Mouse (Mus musculus): ENCODE measurements around the gene Pqlc2.

Gene Pqlc2

GRCm38 (mm10) chr4:139310171-139310898 is at the start of gene Pqlc2, which contains the start of gene Akr7a5:
Gene Pqlc2, minus strand, starts transcription at chr4:139310708.
Gene Akr7a5, plus strand, starts transcription at chr4:139310744.
- POLR2A ChIA-PET = interaction anchor here (0.6 to 3.9 kb wide), 77 partner anchors 9 to 811 kb away, joined by 3 to 39 read pairs (median 4); partner anchors contain the start of genes Minos1 (in 3 of the 4), Aldh4a1 (in 2 of the 4), Capzb (in 1 of the 4) and Htr6 (in 1 of the 4)
- CTCF ChIA-PET = interaction anchor here (0.5 to 3.5 kb wide), 41 partner anchors 8 to 763 kb away, joined by 3 to 37 read pairs (median 4); partner anchors contain the start of genes Aldh4a1 (in 1 of the 4), Gm21969 (in 1 of the 4) and Htr6 (in 1 of the 4)

DNA sequence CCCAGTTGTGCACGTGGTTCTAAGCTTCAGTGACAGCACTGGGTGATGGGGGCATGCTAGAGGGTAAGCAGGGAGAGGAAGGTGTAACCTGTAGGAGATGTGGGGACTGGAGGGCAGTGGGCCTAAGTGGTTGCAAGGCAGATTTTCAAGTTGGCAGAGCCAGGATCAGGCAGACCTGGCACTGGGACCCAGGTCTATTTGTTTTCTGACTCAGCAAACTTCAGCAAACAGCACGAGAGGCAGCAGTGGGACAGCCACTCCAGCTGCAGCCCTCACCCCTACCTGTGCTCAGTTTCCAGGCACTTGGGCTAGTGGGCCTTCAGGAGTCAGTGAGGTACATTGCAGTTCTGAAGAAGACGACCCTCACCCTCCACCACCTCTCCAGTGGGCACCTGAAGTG is 46.7 kb upstream of the Pqlc2 start:
- ChIA-PET CTCF (interaction anchor here in 3 of 4 experiments (0.6 to 4.4 kb wide), 6 partner anchors 11 to 586 kb away, joined by 3 to 17 read pairs (median 3); partner anchors contain the start of gene Gm21969 (in 1 of the 3)), POLR2A (no interaction called here)

- POLR2A ChIA-PET = interaction anchor here in 2 of 4 experiments (0.9 to 1.6 kb wide), 8 partner anchors 9 to 263 kb away, joined by 3 to 6 read pairs (median 3); no protein-coding TSS in a partner anchor
- CTCF ChIA-PET = interaction anchor here in 3 of 4 experiments (0.5 to 4.4 kb wide), 5 partner anchors 16 to 1037 kb away, joined by 3 to 17 read pairs (median 3); no protein-coding TSS in a partner anchor
Observed at GRCm38 (mm10) chr4:139352832-139353231, 42.3 kb upstream of the Pqlc2 start.

GRCm38 (mm10) chr4:139351931-139352711 is 41.6 kb upstream of the Pqlc2 start, which contains the start of the genes Mrto4, Emc1 and Ubr4:
Gene Mrto4, minus strand, starts transcription at chr4:139352576.
Gene Emc1, plus strand, starts transcription at chr4:139352587.
Gene Ubr4, plus strand, starts transcription at chr4:139352609.
- ChIA-PET CTCF (interaction anchor here (0.5 to 1.3 kb wide), 9 partner anchors 15 to 1036 kb away, joined by 3 to 7 read pairs (median 3); no protein-coding TSS in a partner anchor), POLR2A (interaction anchor here in 2 of 4 experiments (0.7 to 1.6 kb wide), 11 partner anchors 10 to 264 kb away, joined by 3 to 4 read pairs (median 3); no protein-coding TSS in a partner anchor)

DNA sequence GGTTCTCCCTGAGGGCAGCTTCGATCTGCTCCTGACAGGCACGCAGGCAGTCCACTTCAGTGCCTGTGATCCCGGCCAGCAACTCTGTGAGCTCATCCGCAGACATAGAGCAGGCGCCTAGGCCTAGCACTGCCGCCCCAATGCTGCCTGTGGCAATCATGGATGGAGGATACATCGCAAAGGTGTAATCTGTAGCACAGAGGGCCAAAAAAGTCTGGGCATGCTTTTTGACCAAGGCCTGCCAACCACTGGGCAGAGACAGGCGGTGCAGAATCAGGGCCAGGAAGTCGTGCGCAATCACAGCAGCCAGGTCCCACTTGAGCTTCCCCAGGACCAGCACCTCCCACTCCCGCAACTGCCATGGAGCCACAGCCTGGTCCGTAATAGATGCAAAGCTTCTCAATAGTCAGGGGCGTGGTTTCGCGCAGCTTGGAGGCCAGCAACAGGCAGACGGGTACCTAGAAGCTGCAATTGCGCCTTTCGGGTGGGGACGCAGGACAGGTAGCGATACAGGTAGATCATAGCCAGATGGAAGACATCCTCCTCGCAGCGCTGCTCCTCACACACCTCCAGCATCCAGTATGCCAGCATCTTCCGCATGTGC is 35.0 kb upstream of the Pqlc2 start:
- CTCF ChIA-PET = interaction anchor here (0.6 to 2.0 kb wide), 14 partner anchors 8 to 257 kb away, joined by 3 to 14 read pairs (median 4); partner anchors contain the start of genes Akr7a5 (in 1 of the 4), Gm21969 (in 1 of the 4) and Pqlc2 (in 1 of the 4)
- POLR2A ChIA-PET = interaction anchor here in 3 of 4 experiments (0.6 to 2.2 kb wide), 16 partner anchors 8 to 138 kb away, joined by 3 to 11 read pairs (median 4); partner anchors contain the start of genes Akr7a5 (in 1 of the 3) and Pqlc2 (in 1 of the 3)

DNA sequence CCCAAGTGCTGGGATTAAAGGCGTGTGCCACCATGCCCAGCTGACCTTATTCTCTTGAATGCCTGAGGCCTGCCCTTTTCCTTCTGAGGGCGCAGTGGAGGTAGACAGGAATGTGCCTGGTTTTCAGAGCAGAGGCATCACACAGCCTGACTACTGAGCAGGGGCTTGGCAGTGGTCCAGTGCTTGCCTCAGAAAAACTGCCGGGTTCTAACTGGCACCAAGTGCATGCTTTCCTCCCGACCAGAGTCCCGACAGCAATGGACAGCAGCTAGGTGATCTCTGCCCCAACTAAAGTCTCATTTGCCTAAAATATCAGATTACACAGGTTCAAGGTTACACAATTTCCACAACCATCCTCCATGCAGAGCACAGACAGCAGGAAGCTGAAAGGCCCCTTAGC is 33.2 kb upstream of the Pqlc2 start:
- ChIA-PET CTCF (interaction anchor here in 1 of 4 experiments (1.0 kb wide), 1 partner anchor 55 kb away, joined by 7 read pairs; no protein-coding TSS in a partner anchor), POLR2A (interaction anchor here in 2 of 4 experiments (0.9 to 2.2 kb wide), 3 partner anchors 10 to 34 kb away, joined by 3 to 6 read pairs (median 3); no protein-coding TSS in a partner anchor)

DNA sequence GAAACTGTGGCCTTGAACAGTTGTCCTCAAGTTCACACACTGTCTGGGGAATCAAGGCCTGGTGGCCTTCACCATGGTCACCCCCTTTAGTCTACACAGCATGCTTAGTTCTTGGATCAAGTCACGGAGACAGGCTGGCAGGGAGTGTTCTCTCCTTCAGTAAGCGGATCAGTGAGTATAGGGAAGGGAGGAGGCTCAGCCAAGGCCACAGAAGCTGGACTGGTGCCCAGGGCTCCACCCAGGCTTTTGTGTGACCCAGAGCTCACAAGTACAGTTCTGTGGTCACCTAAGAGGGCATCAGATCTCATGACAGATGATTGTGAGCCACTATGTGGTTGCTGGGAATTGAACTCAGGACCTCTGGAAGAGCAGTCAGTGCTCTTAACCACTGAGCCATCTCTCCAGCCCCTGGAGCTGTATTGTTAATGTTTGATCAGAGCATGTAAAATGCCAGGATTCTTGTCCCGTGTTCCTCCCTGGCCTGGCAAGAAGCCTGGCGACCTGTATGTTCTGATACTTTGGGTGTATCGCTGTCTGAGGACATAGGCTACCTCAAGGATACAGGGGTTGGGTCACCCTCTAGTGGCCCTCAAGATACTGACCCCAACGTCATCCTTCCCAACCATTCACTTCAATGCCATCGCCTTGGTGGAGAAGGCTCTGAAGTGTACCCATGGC is 31.2 kb upstream of the Pqlc2 start:
- ChIA-PET CTCF (no interaction called here), POLR2A (interaction anchor here in 1 of 4 experiments (1.0 to 1.2 kb wide), 2 partner anchors 9 to 10 kb away, joined by 3 to 4 read pairs; no protein-coding TSS in a partner anchor)

GRCm38 (mm10) chr4:139340835-139341234 is 30.3 kb upstream of the Pqlc2 start:
- POLR2A ChIA-PET = interaction anchor here in 1 of 4 experiments (1.0 to 1.2 kb wide), 3 partner anchors 10 to 55 kb away, joined by 3 to 4 read pairs (median 3); no protein-coding TSS in a partner anchor
- CTCF ChIA-PET = no interaction called here

DNA sequence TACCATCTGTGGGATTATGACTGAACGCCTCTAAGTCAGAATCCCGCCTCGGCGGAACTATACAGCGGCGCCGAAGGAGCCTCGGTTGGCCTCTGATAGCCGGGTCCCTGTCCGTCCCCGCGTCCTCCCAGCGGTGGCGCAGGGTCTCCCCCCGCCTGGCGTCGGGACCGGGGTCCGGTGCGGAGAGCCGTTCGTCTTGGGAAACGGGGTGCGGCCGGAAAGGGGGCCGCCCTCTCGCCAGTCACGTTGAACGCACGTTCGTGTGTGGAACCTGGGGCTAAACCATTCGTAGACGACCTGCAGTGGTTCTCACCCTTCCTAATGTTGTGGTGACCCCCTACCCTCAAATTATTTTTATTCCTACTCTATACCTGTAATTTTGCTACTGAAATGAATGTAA is 27.6 kb upstream of the Pqlc2 start:
- POLR2A ChIA-PET = no interaction called here
- CTCF ChIA-PET = interaction anchor here in 3 of 4 experiments (1.0 to 2.9 kb wide), 7 partner anchors 8 to 49 kb away, joined by 3 to 20 read pairs (median 10); partner anchors contain the start of genes Akr7a5 (in 2 of the 3) and Pqlc2 (in 2 of the 3)

- ChIA-PET CTCF (interaction anchor here (0.5 to 2.2 kb wide), 81 partner anchors 8 to 1786 kb away, joined by 3 to 21 read pairs (median 4); partner anchors contain the start of genes Akr7a5 (in 4 of the 4), Pqlc2 (in 4 of the 4) and Gm21969 (in 1 of the 4)), POLR2A (interaction anchor here in 3 of 4 experiments (0.7 to 2.7 kb wide), 11 partner anchors 8 to 1728 kb away, joined by 3 to 14 read pairs (median 3); partner anchors contain the start of genes Akr7a5 (in 2 of the 3), Pqlc2 (in 2 of the 3), Capzb (in 1 of the 3) and Emc1 (in 1 of the 3))
Observed at GRCm38 (mm10) chr4:139336822-139337483, 26.4 kb upstream of the Pqlc2 start.

DNA sequence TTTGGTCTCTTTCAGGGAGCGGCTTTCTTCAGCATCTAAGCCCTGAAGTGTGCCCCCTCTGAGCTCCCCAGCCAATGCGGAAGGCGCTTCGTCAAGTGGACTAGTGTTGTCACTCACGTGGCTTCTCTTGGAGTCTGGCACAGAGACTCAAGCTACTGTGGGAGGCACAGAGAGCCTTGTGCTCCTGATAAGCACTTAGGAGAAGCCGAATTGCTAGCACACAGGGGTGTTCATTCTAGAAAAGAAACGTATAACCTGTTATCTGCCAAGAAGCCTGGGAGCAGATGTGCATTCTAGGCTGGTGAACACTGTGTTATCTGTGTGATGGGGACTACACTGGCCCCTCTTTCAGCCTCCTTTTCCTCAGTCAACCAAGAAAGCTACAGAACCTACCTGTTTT is 25.0 kb upstream of the Pqlc2 start:
- ChIA-PET CTCF (interaction anchor here in 2 of 4 experiments (1.1 to 2.0 kb wide), 2 partner anchors 14 to 25 kb away, joined by 3 to 21 read pairs; partner anchors contain the start of genes Akr7a5 (in 1 of the 2) and Pqlc2 (in 1 of the 2)), POLR2A (interaction anchor here in 3 of 4 experiments (1.2 to 2.7 kb wide), 5 partner anchors 10 to 25 kb away, joined by 3 to 14 read pairs (median 9); partner anchors contain the start of genes Akr7a5 (in 2 of the 3) and Pqlc2 (in 2 of the 3))

DNA sequence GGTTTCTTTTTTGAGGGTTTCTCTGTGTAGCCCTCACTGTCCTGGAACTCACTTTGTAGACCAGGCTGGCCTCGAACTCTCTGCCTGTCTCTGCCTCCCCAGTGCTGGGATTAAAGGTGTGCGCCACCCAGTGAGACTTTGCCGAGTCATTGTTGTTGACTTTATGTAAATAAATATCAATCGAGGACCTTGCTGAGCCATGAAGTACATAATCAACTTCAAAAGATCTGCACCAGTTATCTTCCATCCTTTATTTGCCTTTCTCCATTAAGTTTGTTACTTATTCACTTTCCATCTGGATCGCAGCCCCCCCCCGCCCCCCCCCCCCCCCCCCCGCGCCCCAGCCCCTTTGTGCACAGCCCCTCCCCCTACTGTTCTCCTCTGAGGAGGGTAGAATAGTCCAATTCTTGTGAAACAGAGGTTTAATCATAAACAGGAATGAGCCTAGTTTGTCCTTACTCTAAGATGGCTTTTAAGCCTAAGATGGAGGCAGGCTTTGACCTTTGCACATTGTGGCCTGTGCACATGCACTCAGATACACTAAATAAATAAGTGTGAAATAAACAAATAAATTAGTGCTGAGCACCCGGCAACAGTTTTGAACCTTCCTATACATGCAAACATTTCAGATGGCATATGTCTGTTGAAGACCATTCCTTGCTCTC is 24.3 kb upstream of the Pqlc2 start:
- POLR2A ChIA-PET = interaction anchor here in 3 of 4 experiments (1.0 to 2.7 kb wide), 5 partner anchors 11 to 24 kb away, joined by 3 to 13 read pairs (median 3); partner anchors contain the start of genes Akr7a5 (in 1 of the 3) and Pqlc2 (in 1 of the 3)
- CTCF ChIA-PET = interaction anchor here in 2 of 4 experiments (0.6 kb wide), 2 partner anchors 45 to 138 kb away, joined by 3 read pairs; no protein-coding TSS in a partner anchor

GRCm38 (mm10) chr4:139330605-139331004 is 20.1 kb upstream of the Pqlc2 start:
- ChIA-PET CTCF (interaction anchor here (0.5 to 2.2 kb wide), 69 partner anchors 8 to 1141 kb away, joined by 3 to 28 read pairs (median 4); partner anchors contain the start of genes Akr7a5 (in 2 of the 4), Pqlc2 (in 2 of the 4), Gm21969 (in 1 of the 4) and Minos1 (in 1 of the 4)), POLR2A (interaction anchor here (0.6 to 1.7 kb wide), 25 partner anchors 8 to 579 kb away, joined by 3 to 24 read pairs (median 4); partner anchors contain the start of genes Akr7a5 (in 3 of the 4), Pqlc2 (in 3 of the 4), Aldh4a1 (in 1 of the 4) and Emc1 (in 1 of the 4))

DNA sequence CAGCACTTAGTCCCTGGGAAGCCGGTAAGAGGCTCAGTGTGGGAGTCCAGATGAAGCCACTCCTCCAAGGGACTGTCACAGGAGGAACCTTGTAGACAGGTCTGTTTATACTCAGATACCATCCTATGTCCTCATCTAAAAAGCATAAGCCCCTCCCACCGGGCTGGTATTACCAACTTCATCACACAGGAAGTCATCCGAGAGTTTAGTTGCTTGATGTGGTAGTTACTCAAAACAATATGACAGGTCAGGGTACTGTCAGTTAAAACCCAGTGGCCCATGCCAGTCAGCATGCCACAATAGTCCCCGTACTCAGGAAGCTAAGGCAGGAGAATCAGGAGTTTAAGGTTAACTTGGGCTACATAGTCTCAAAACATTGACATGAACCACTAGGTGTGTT is 9.2 kb upstream of the Pqlc2 start:
- CTCF ChIA-PET = interaction anchor here in 3 of 4 experiments (0.7 to 1.5 kb wide), 3 partner anchors 11 to 17 kb away, joined by 3 to 7 read pairs (median 3); no protein-coding TSS in a partner anchor
- POLR2A ChIA-PET = interaction anchor here in 2 of 4 experiments (1.2 to 1.3 kb wide), 3 partner anchors 9 to 14 kb away, joined by 3 to 5 read pairs (median 4); partner anchors contain the start of genes Akr7a5 (in 1 of the 2) and Pqlc2 (in 1 of the 2)

- ChIA-PET CTCF (interaction anchor here in 1 of 4 experiments (0.6 to 0.7 kb wide), 2 partner anchors 14 to 347 kb away, joined by 3 to 4 read pairs; no protein-coding TSS in a partner anchor), POLR2A (interaction anchor here in 1 of 4 experiments (0.9 kb wide), 1 partner anchor 12 kb away, joined by 3 read pairs; no protein-coding TSS in a partner anchor)
Observed at GRCm38 (mm10) chr4:139318449-139318848, 7.9 kb upstream of the Pqlc2 start.
